Mouse (Mus musculus) testis, adult 2 months (tissue): ENCODE measurements around the gene Sephs2. TPM values are rescaled to one million over a fixed set of nuclear protein-coding genes. Genes with fewer than 3 reads are reported as not detected.

Source experiments
- H3K27ac ChIP-seq: fragments of 200-500 bp; 2 replicates; pipeline ENCODE4 v1.5.1; 2012; ENCODE audit warnings: low read depth, low read length; ENCODE audit not compliant: control insufficient read depth, insufficient read depth
- H3K27me3 ChIP-seq: fragments of 200-500 bp; 2 replicates; pipeline ENCODE4 v1.6.1; 2012; ENCODE audit warnings: mild to moderate bottlenecking, low read length, moderate library complexity; ENCODE audit not compliant: control insufficient read depth, insufficient read depth
- H3K36me3 ChIP-seq: fragments of 200-500 bp; 2 replicates; pipeline ENCODE4 v1.6.1; 2012; ENCODE audit warnings: mild to moderate bottlenecking, low read length; ENCODE audit not compliant: control insufficient read depth, insufficient read depth
- H3K4me1 ChIP-seq: fragments of 200-500 bp; 2 replicates; pipeline ENCODE4 v1.6.1; 2012; ENCODE audit warnings: low read length; ENCODE audit not compliant: control insufficient read depth, insufficient read depth
- H3K4me3 ChIP-seq: fragments of 200-500 bp; 2 replicates; pipeline ENCODE4 v1.5.1; 2012; ENCODE audit warnings: low read depth, mild to moderate bottlenecking, low read length, moderate library complexity, mixed read lengths; ENCODE audit not compliant: control insufficient read depth
- CTCF ChIP-seq: fragments of 200-500 bp; IDR thresholded peaks from 2 replicates; pipeline ENCODE4 v1.5.1; 2012; ENCODE audit warnings: low read depth, mild to moderate bottlenecking, inconsistent platforms, low read length, moderate library complexity; ENCODE audit not compliant: control insufficient read depth, insufficient read depth, insufficient replicate concordance
- POLR2A ChIP-seq: fragments of 200-500 bp; IDR thresholded peaks from 2 replicates; pipeline ENCODE4 v1.6.1; 2012; ENCODE audit warnings: low read depth, mild to moderate bottlenecking, inconsistent platforms, low read length, moderate library complexity; ENCODE audit not compliant: control insufficient read depth
- polyA plus RNA-seq: library from polyadenylated mRNA; depleted of rRNA; stranded (reverse); fragments of >200 nt; gene quantifications from 2 replicates; pipeline ENCODE4 v1.2.3, GENCODE M21; 2012

Sephs2 gene
- polyA plus RNA-seq, 1 experiment: 79.1 TPM

DNA sequence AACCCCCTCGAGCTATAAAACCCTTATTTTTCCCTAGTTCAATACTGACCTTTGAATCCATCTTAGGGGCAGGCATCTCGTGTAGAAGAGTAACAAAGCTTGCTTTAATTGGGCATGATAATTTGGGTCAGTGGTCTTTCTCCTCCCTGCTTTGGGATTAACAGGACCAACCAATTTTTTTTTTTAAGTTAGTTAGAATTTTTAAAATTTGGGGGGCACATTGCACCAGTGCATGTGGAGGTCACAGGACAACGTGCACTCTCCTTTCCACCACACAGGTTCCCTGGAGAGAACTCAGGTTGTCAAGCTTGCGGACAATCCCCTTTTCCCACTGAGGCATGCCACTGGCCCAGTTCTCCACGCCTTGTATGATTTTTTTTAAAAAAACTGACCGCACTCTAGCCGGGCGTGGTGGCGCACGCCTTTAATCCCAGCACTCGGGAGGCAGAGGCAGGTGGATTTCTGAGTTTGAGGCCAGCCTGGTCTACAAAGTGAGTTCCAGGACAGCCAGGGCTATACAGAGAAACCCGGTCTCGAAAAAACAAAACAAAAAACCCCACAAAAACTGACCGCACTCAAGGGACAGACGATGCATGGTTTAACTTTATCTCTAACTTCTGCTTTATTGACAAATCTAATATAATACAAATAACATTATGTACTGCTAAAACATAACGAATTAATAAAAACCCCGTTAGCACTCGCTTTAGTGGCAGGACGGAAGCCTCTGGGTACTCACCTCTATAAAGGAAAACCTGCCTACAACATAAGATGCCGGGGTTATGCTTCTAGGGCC, 41.8 kb downstream of the Sephs2 start:
- Histone ChIP-seq H3K27me3 (no peaks in the 10 kb centered on the region), H3K27ac (peak overlapping the region; percentile 81), H3K4me1 (peaks cover 4% of the 10 kb centered on the region), H3K4me3 (peak overlapping the region; percentile 92), H3K36me3 (no peaks in the 10 kb centered on the region)
- TF ChIP-seq CTCF (no peak), POLR2A (no peak)

DNA sequence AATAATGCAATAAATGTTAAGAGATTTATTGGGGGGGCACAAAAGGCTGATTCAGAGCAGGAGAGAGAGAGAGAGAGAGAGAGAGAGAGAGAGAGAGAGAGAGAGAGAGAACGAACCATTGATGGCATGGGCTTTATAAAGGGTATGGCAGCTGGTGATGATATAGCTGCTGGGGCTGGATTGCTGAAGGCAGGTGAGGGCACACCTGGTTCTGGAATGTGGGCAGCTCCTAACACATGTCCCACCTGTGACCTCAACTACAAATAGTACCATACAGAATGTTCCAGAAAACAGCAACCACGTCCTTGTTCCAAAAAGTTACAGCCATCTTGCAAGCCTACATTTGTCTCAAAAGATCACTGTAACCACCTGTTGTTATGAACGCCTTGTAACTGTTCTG, 42.5 kb downstream of the Sephs2 start:
- H3K4me3 ChIP-seq: no peak overlapping the region
- no peak overlapping the region for H3K27ac ChIP-seq
- TF ChIP-seq CTCF (no peak), POLR2A (no peak)
- no peaks in the 10 kb centered on the region for H3K36me3 ChIP-seq
- no peaks in the 10 kb centered on the region for H3K27me3 ChIP-seq
- peaks cover 4% of the 10 kb centered on the region for H3K4me1 ChIP-seq

DNA sequence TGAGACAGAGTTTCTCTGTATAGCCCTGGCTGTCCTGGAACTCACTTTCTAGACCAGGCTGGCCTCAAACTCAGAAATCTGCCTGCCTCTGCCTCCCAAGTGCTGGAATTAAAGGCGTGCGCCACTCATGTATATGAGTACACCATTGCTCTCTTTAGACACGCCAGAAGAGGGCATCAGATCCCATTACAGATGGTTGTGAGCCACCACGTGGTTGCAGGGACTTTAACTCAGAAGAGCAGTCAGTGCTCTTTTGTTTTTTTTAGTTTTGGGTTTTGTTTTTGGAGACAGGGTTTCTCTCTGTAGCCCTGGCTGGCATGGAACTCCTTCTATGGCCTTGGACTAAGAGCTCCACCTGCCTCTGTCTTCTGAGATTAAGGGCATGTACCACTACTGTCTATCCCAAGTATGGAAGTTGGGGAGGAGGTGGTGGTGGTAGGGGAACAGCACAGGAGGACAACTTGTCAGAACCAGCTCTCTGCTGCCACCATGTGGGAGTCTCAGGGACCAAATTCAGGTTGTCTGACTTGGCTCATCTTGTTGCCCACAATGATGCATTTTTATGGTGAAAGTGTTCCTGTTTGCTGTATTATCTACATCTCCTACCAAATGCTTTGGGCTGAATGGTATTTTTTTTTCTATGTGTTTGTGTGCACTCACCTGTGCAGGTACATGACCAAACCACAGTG, 45.1 kb downstream of the Sephs2 start:
- Histone ChIP-seq H3K27ac (no peak overlapping the region), H3K27me3 (no peaks in the 10 kb centered on the region), H3K36me3 (no peaks in the 10 kb centered on the region), H3K4me1 (peaks cover 4% of the 10 kb centered on the region), H3K4me3 (no peak overlapping the region)
- TF ChIP-seq CTCF (peak; percentile 64; the same call in 1 of the 2 replicates), POLR2A (no peak)

DNA sequence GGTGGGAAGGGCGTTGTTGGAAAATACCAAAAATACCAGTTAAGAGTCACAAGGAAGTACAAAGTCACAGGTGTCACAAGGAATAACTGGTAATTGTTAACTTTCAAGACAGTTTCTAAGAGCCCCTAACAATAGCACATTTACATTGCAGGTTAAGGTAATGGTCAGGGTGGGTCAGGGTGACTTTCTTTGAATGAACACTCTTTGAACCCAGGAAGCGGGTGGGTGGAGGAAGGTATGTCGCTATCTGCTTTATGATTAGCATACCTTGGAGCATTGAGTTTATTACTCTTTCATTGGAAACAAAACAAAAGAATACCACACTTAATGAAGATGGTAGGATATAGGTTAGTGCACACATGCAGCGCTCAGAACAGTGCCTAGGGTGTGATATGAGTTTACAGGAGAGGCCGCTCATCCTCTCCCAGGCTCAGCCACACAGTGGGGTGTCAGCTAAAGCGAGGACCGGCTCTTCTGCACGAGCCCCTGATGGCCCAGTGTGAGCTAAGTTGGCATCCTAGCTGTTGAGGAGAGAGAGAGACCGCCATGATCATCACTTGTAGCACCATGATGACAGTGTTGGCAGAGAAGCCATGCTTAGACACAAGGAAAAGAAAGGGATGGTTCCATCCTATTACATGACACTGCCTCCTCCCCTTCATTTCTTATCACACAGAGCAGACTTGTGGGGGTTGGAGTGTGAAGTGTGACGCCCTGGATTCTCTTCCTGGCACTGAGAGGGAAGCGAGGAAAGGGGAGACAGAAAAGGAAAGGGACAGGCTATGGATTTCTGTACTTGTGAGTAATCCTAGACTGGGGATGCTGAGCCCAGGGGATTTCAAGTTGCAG, 48.5 kb downstream of the Sephs2 start:
- Histone ChIP-seq H3K36me3 (no peaks in the 10 kb centered on the region), H3K4me1 (no peaks in the 10 kb centered on the region), H3K27me3 (no peaks in the 10 kb centered on the region), H3K27ac (no peak overlapping the region), H3K4me3 (no peak overlapping the region)
- TF ChIP-seq POLR2A (no peak), CTCF (no peak)

DNA sequence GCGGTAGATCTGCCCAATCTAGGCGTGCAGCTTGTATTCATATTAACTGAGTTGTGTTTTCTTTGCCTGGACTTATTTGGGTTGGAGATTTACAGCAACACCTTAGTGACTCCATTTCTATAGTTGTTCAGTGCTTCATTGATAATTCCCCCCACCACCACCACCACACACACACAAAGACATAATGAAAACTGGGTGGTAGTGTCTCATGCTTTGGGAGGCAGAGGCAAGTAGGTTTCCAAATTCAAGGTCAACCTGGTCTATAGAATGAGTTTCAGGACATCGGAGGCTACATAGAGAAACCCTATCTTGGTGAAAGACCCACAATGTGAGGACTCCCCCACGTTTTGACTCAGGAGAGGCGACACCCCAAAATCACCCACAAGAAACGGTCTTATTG, 49.2 kb downstream of the Sephs2 start:
- H3K4me3 ChIP-seq: no peak overlapping the region
- TF ChIP-seq CTCF (no peak), POLR2A (no peak)
- no peaks in the 10 kb centered on the region for H3K27me3 ChIP-seq
- H3K4me1 ChIP-seq: no peaks in the 10 kb centered on the region
- H3K36me3 ChIP-seq: no peaks in the 10 kb centered on the region
- no peak overlapping the region for H3K27ac ChIP-seq

DNA sequence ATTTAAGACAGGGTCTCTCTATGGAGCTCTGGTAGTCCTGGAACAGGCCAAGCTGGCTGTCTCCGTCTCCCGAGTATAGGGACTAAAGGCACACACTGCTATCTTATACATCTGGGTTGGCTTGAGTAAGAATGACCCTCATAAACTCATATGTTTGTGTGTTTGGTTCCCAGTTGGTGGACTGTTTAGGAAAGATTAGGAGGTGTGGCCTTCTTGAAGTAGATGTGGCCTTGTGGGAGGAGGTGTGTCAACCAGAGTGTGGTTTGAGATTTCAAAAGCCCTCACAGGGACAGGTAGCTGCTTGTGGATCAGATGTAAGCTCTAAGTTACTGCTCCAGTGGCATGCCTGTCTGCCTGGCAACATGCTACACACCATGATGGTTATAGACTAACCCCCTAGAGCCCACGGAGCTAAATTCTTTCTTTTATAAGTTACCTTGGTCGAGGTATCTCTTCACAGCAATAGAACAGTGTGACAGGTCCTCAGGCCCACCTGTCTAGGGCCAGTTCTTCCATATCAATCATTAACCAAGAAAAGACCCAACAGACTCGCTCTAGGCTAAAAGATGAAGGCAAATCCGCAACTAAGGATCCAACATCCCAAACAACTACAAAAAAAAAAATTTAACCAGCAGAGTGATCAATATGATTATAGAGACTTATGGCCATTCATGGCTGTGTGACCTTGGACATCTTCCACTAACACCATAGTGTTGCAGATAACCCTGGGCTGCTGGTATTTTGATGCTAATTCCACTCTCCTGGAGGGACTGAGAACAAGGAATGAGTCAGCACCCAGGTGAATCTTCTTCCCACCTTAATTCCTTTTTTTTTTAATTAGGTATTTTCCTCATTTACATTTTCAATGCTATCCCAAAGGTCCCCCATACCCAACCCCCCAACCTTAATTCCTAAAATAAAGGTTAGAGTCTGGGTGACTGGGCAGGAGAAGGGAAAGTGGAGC, 50.1 kb downstream of the Sephs2 start:
- no peaks in the 10 kb centered on the region for H3K4me1 ChIP-seq
- no peaks in the 10 kb centered on the region for H3K27me3 ChIP-seq
- H3K36me3 ChIP-seq: no peaks in the 10 kb centered on the region
- H3K27ac ChIP-seq: no peak overlapping the region
- H3K4me3 ChIP-seq: no peak overlapping the region
- TF ChIP-seq POLR2A (no peak), CTCF (no peak)
